Mouse (Mus musculus) liver, adult 2 months (tissue): ENCODE measurements around the gene Htr2a.

ENCODE experiments used
- CTCF ChIP-seq: fragments of 200-500 bp; IDR thresholded peaks from 2 replicates; pipeline ENCODE4 v1.5.1; 2011; ENCODE audit warnings: low read depth, low read length, control low read depth
- POLR2A ChIP-seq: fragments of 200-500 bp; IDR thresholded peaks from 2 replicates; pipeline ENCODE4 v1.6.1; 2011; ENCODE audit warnings: low read length, control low read depth; ENCODE audit not compliant: insufficient read depth; ENCODE audit errors: extremely low read depth

GRCm38 (mm10) chr14:74646107-74646793 is 5.6 kb downstream of the Htr2a start:
- TF ChIP-seq CTCF: no peak
- TF ChIP-seq POLR2A: no peak
